Mouse (Mus musculus) embryonic facial prominence, embryonic 12.5 days (tissue): ENCODE data around the gene Tmem251. TPM values are rescaled to one million over a fixed set of nuclear protein-coding genes. Genes with fewer than 3 reads are reported as not detected.
A peak's percentile ranks its signal among the peaks of the same experiment; 100 is the strongest.

ENCODE experiments used
- ATAC-seq: fragments of 200-750 bp; cut with Nextera tagmentation; 2 replicates; pipeline ENCODE4 v1.8.0; 2017; ENCODE audit not compliant: insufficient number of reproducible peaks, insufficient read depth, low FRiP score, low TSS enrichment
- H3K27ac ChIP-seq: fragments of 300-500 bp; sonication (generic); 2 replicates; pipeline ENCODE4 v1.5.1; 2016; ENCODE audit warnings: mild to moderate bottlenecking
- H3K27me3 ChIP-seq: fragments of 300-500 bp; sonication (generic); 2 replicates; pipeline ENCODE4 v1.6.1; 2016; ENCODE audit warnings: mild to moderate bottlenecking, moderate library complexity
- H3K36me3 ChIP-seq: fragments of 300-500 bp; sonication (generic); 2 replicates; pipeline ENCODE4 v1.6.1; 2016; ENCODE audit warnings: mild to moderate bottlenecking
- H3K4me1 ChIP-seq: fragments of 300-500 bp; sonication (generic); 2 replicates; pipeline ENCODE4 v1.6.1; 2016
- H3K4me2 ChIP-seq: fragments of 300-500 bp; sonication (generic); replicated peaks from 2 replicates; pipeline ENCODE4 v1.6.1; 2016; ENCODE audit warnings: mild to moderate bottlenecking, moderate library complexity
- H3K4me3 ChIP-seq: fragments of 300-500 bp; sonication (generic); 2 replicates; pipeline ENCODE4 v1.5.1; 2016; ENCODE audit warnings: mild to moderate bottlenecking
- H3K9ac ChIP-seq: fragments of 300-500 bp; sonication (generic); 2 replicates; pipeline ENCODE4 v1.6.1; 2016; ENCODE audit warnings: mild to moderate bottlenecking, moderate library complexity
- H3K9me3 ChIP-seq: fragments of 300-500 bp; sonication (generic); 2 replicates; pipeline ENCODE4 v1.6.1; 2016; ENCODE audit warnings: mild to moderate bottlenecking, moderate library complexity
- WGBS: fragments of 180-500 bp; shearing (Covaris S2); methylation state at CpG from one replicate; pipeline ENCODE4 v1.1.7; 2016; 5-methylcytosine and 5-hydroxymethylcytosine counted together
- polyA plus RNA-seq: library from polyadenylated mRNA; unstranded; fragments of >200 nt; fragmentation: Nextera tagmentation; extraction: Ambion mirVana; gene quantifications from 2 replicates; pipeline ENCODE4 v1.2.1, GENCODE M21; 2016

The Tmem251 gene
- 10.4 and 11.0 TPM in 2 replicates for polyA plus RNA-seq

DNA sequence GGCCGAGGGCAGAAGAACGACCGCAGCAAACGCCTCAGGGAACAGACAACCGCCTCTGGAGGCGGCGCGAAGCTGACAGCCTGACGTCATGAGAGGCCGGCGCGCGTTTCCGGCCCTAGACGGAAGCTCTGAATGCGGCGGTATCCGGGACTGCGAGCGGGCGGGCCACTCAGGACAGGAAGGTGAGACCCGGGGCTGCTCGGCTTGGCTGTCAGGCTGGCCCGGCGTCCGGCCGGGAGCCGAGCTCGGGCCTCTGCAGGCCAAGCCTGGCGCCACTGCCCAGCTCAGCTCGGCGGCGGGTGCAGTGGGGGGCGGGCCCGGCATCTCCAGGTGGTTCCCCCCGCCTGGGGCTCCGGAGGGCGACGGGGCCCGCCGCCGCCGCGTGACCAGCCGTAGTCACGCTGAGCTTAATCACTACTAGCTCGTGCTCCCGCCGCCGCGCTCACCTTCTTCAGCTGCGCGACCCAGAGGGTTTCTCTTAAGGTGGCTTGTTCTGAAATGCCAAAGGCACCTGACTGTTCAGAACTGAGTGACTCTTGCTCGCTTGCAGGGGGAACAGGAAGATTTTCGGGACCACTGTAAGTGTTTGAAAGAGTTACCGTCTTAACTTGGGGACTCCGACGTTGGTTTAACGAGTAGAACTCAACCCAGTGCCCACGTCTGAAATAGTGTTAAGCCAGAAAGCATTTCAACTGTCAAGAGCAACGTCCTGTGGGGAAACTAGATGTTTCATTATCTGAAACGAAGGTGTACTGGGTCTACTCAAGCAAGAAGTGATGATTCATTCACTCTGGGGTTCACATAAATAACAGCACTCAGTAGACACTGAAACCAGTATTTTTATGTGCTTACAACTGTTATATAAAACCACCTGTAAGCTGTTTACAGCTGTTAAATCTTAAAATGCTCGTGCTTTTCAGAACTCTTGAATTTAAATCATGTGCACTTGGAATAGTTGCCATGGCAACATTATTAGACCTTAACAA is at the start of gene Tmem251, which contains the start of gene Moap1:
Gene Tmem251 (plus strand): TSS at position 174 of the 986 bp plus-strand sequence.
Gene Moap1 (minus strand): TSS at position 73 of the 986 bp plus-strand sequence.
- peak within 1 kb of the TSS; percentile 88 for H3K9ac ChIP-seq
- no peaks in the 10 kb centered on the region for H3K27me3 ChIP-seq
- peaks cover 6% of the 10 kb centered on the region; the same call in 1 of the 2 replicates for H3K36me3 ChIP-seq
- no peaks in the 10 kb centered on the region for H3K9me3 ChIP-seq
- H3K4me1 ChIP-seq = peaks cover 17% of the 10 kb centered on the region
- peak within 1 kb of the TSS; percentile 90 for H3K4me3 ChIP-seq
- H3K4me2 ChIP-seq = peak within 1 kb of the TSS; percentile 66
- H3K27ac ChIP-seq = peak within 1 kb of the TSS; percentile 87
- peak; percentile 94 for ATAC-seq
- WGBS = under 1% methylated on average over 61 of the region's 63 CpGs

DNA sequence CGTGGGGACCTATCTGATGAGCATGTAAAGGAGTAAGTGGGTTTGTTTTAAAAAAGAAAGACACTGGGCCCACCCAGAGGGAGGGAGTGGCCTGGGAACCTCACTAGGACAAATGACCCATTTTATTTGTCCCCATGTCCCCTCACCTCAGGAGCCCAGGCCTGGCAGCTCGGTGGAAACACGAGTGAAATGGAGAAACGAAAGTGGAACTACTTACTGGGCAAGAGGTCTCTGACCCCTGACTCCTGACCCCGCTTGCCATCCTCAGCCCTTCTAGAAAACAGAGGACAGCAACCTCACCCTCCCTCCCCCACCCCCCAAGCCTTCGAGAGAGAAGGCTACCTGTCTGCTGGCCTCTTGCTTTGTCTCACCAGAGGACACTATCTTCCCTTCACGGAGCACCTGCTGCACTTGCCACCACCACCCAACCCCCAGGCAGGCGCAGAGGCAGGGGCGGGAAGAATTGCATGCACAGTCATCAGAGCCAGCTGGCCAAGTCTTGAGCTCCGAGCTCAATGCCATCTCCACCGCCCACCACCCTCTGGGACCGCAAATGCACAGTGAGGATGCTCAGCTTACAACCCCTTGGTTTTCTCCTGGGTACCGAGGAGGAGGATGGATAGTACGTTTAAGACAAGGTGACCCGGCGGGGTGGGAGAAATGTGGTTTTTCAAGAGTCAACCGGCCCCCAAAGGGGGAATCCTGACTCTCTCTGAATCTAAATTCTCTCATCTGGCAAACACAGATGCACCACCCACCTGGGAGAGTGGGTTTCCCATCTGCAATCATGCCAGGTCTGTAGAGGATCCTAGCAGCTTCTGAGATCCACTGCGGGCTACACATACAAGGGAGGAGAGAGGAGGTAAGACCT is 48.0 kb upstream of the Tmem251 start:
- Histone ChIP-seq H3K9ac (no peak overlapping the region), H3K36me3 (no peaks in the 10 kb centered on the region), H3K4me1 (peaks cover 38% of the 10 kb centered on the region), H3K27me3 (no peaks in the 10 kb centered on the region), H3K4me3 (no peak overlapping the region), H3K4me2 (no peak overlapping the region), H3K9me3 (no peaks in the 10 kb centered on the region), H3K27ac (no peak overlapping the region)
- ATAC-seq = no peak
- 57% methylated on average over 18 of the region's 18 CpGs for WGBS

DNA sequence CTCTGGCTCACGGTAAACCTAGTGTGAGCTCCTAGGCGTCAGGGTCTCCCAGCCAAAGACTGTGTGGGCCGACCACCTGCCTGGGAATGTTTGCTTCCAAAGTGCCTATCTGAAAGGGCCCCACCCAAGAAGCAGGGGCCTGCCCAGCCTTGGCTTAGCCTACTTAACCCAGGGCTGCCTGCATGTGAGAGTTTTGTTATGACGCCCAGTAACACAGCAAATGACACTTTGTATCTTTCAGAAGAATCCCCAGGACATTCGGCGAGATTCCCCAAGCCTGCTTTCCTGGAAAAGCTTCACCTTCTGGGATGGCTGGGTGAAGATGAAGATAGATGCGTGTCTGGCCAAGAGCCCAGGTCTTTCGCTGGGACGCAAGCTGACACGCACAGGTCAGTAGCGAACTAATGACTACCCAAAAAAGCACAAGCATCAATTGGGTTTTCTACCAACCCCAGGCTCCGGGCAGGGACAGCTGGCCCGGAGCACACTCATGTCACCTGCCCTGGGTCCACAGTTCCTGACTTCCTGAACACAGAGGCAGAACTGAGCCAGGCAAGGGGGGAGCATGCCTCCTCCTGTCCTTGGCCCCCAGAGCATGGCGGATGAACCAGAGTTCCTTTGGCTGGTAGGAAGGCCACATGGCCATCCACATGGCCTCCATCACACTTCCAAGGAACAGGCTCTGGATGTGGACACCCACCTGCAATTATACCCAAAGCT is 46.8 kb upstream of the Tmem251 start:
- 90% methylated on average over 14 of the region's 14 CpGs for WGBS
- Histone ChIP-seq H3K36me3 (no peaks in the 10 kb centered on the region), H3K27me3 (no peaks in the 10 kb centered on the region), H3K9ac (no peak overlapping the region), H3K27ac (no peak overlapping the region), H3K4me2 (no peak overlapping the region), H3K4me3 (no peak overlapping the region), H3K4me1 (peaks cover 41% of the 10 kb centered on the region), H3K9me3 (no peaks in the 10 kb centered on the region)
- ATAC-seq = no peak

DNA sequence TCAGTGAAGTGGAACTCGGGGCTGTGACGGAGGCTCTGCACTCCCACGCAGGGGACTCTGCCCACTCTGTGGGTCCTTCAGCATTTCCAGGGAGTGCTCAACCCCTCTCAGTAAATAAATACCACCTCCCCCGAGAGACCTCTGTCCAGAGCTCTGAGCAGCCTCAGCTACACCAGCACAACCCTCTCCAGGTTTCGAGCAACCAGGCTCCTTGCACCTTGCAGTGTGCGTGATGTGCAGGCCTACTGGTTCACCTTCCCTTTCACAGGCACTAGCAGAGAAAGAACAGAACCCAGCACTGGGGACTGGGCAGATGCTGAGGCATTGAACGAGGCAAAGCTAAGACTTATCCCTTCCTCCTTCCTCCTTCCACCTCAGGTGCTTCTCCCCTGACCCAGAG is 46.2 kb upstream of the Tmem251 start:
- Histone ChIP-seq H3K4me2 (no peak overlapping the region), H3K27me3 (no peaks in the 10 kb centered on the region), H3K4me3 (no peak overlapping the region), H3K4me1 (peaks cover 41% of the 10 kb centered on the region), H3K9ac (no peak overlapping the region), H3K36me3 (no peaks in the 10 kb centered on the region), H3K27ac (no peak overlapping the region), H3K9me3 (no peaks in the 10 kb centered on the region)
- no peak for ATAC-seq
- 75% methylated on average over 7 of the region's 7 CpGs for WGBS

DNA sequence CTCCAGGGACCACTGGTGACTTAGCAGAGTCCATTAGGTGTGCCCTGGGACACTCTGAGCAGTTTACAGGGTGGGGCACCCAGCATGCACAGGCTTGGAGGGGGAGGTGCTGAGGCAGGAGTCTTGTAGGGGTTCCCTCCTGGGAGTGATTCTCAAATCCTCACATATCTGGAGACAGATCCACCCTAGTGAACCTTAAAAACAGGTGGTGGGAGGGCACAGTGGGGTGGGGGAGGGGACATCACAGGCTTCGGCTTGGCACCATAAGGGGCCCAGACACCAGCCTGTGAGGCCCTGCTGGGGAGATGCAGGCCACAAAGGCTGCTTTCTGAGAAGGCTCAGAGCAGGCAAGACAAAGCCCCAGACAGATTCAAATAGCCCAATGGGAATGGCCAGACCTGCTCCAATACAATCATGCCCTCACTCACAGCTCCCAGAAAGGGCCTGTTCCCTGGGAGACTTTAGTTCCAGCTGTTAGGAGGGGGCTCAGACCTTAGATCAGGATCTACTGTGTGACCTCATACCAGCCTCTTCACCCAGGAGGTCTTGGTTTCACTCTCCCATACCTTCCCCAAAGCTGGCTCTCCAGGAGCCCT is 45.4 kb upstream of the Tmem251 start:
- Histone ChIP-seq H3K4me2 (no peak overlapping the region), H3K9me3 (no peaks in the 10 kb centered on the region), H3K27me3 (no peaks in the 10 kb centered on the region), H3K4me3 (no peak overlapping the region), H3K36me3 (no peaks in the 10 kb centered on the region), H3K9ac (no peak overlapping the region), H3K4me1 (peaks cover 50% of the 10 kb centered on the region), H3K27ac (peak overlapping the region; percentile 77)
- no peak for ATAC-seq
- 50% methylated on average over 1 of the region's 1 CpGs for WGBS

DNA sequence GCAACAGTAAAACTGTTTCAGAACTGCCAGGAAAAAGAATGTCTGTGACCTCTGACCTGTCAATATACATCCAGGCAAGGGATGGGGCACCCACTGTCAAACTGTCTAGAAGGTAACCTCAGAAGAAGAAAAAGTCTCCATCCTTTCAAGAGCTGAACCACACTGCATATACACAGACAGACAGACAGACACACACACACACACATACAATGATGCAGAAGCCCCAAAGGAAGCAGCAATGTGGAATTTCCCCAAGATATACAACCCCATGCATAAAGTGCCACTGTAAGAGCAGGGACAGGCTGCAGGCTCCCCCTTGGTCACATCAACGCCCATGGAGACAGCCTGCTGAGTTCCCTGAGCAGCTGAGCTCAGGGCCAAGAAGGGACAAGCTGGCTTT is 44.4 kb upstream of the Tmem251 start:
- 36% methylated on average over 1 of the region's 1 CpGs for WGBS
- H3K4me2 ChIP-seq = no peak overlapping the region
- H3K9ac ChIP-seq = no peak overlapping the region
- ATAC-seq = no peak
- H3K36me3 ChIP-seq = no peaks in the 10 kb centered on the region
- H3K4me1 ChIP-seq = peaks cover 58% of the 10 kb centered on the region
- no peaks in the 10 kb centered on the region for H3K27me3 ChIP-seq
- no peak overlapping the region for H3K4me3 ChIP-seq
- H3K27ac ChIP-seq = 0 out of 2 replicates have a peak overlapping the region, but pooled peaks have one; percentile 77
- H3K9me3 ChIP-seq = no peaks in the 10 kb centered on the region

DNA sequence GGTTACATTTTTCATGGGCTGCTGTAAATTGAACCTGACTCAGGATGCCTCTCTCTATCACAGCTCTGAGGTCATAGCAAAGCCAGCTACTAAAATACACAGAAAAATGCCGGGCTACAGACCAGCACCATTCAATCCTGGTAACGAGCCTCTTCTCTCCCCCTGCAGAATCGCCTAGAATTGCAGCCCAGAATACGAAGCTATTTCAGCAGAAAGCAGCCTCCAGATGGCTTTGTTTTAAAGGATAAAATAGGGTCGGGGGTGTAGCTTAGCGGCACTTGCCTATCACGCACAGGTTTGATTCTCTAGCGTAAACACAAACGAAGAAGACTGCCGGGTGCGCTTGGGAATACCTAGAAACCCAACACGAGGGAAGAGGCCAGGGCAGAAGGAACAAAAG is 43.1 kb upstream of the Tmem251 start:
- WGBS = 54% methylated on average over 12 of the region's 12 CpGs
- H3K27me3 ChIP-seq = no peaks in the 10 kb centered on the region
- peaks cover 59% of the 10 kb centered on the region for H3K4me1 ChIP-seq
- no peaks in the 10 kb centered on the region for H3K36me3 ChIP-seq
- H3K4me3 ChIP-seq = no peak overlapping the region
- H3K9me3 ChIP-seq = no peaks in the 10 kb centered on the region
- H3K9ac ChIP-seq = no peak overlapping the region
- H3K4me2 ChIP-seq = no peak overlapping the region
- peak overlapping the region; percentile 12; the same call in 1 of the 2 replicates for H3K27ac ChIP-seq
- no peak for ATAC-seq

DNA sequence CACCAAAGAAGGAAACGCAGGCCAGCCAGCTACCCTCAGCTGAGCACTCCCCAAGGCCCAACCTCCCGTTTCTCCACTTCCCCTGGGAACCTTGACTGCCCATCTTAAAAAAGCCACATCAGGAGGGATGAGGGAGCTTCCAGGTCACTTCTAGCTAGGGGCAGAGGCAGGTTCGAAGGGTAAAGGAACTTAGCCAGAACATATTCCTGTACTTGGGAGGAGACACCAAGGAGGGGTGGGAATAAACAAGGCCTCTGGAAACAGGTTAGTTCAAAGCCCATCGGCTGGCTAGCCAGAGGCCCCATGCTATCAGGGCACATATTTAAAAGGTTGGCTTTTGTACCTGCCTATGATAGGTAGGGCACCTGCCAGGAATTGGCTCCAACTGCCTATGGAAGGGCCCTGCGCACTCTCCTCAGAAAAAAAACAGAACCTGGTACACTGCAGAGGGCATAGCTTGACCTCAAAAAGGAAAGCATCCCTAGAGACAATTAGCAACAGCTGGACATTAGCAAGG is 41.8 kb upstream of the Tmem251 start:
- no peaks in the 10 kb centered on the region for H3K27me3 ChIP-seq
- no peak overlapping the region for H3K9ac ChIP-seq
- WGBS = 86% methylated on average over 5 of the region's 5 CpGs
- no peaks in the 10 kb centered on the region for H3K9me3 ChIP-seq
- no peak overlapping the region; the same call in 1 of the 2 replicates for H3K4me2 ChIP-seq
- no peaks in the 10 kb centered on the region for H3K36me3 ChIP-seq
- no peak for ATAC-seq
- peaks cover 52% of the 10 kb centered on the region for H3K4me1 ChIP-seq
- H3K27ac ChIP-seq = no peak overlapping the region
- H3K4me3 ChIP-seq = no peak overlapping the region

DNA sequence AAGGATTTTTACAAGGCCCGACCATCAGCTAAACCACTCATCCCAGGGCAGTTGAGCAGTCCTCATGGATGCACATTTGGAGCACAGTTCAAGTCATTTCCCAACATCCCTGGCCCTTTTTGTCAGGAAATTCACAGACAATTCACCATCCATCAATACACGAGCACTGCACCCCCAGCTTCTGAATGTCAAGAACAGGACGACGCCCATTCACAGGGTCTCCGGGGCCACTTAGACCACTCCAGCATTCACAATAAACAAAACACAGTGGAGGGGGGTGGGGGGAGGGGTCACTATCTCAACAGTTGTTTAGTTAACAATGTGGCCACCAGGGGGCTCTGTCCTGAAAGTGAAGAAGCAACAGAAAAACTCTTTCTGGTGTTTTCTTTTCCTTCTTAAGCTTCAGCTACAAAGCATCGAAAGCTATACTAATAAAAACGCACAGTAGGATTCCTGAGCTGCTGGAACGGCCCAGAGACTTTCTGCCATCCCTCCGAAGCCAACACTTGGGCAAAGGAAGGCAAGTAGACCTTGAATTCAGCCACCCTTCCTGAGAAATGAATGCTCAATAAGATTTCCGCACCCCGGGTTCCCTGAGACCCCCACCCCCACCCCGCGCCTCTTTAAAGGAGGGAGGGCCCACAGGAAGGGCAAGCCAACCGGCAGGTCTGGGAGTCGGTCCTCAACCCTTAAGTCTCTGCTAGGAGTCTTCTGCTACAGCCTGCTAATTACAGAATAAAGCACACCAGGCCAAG is 41.0 kb upstream of the Tmem251 start:
- H3K4me2 ChIP-seq = peak overlapping the region; percentile 92
- no peak for ATAC-seq
- no peaks in the 10 kb centered on the region for H3K9me3 ChIP-seq
- H3K27me3 ChIP-seq = no peaks in the 10 kb centered on the region
- peak overlapping the region; percentile 74 for H3K4me3 ChIP-seq
- peak overlapping the region; percentile 42; the same call in 1 of the 2 replicates for H3K27ac ChIP-seq
- WGBS = 9% methylated on average over 15 of the region's 15 CpGs
- no peaks in the 10 kb centered on the region for H3K36me3 ChIP-seq
- peak overlapping the region; percentile 1; the same call in 1 of the 2 replicates for H3K9ac ChIP-seq
- H3K4me1 ChIP-seq = peaks cover 49% of the 10 kb centered on the region

DNA sequence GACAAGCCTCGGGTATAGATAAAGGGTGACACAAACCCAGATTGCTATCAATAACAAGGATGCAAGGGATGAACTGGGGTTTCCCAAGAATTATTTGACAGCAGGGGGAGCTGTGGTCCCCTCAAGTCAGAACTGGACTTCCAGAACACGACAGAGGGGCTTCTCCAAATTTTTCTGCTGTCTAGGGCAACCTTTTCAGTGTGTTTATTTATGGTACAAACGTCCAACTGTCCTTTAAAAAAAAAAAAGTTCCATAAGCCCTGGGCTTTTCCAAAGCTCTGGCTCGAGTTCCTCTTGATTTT is 40.5 kb upstream of the Tmem251 start:
- ATAC-seq = no peak
- Histone ChIP-seq H3K4me2 (peak overlapping the region; percentile 92), H3K9me3 (no peaks in the 10 kb centered on the region), H3K9ac (no peak overlapping the region; the same call in 1 of the 2 replicates), H3K4me3 (peak overlapping the region; percentile 74), H3K27me3 (no peaks in the 10 kb centered on the region), H3K4me1 (peaks cover 43% of the 10 kb centered on the region), H3K27ac (peak overlapping the region; percentile 42; the same call in 1 of the 2 replicates), H3K36me3 (no peaks in the 10 kb centered on the region)
- 5% methylated on average over 4 of the region's 4 CpGs for WGBS
